Mouse (Mus musculus) hindbrain, embryonic 10.5 days (tissue): ENCODE data around the gene Mogat1. TPM values are rescaled to one million over a fixed set of nuclear protein-coding genes. Genes with fewer than 3 reads are reported as not detected.
"Not testable (repeated sequence)": the region's sequence is repeated elsewhere in the genome, so short reads cannot be mapped to it uniquely, and the experiment has no call there.

Experiments
- DNase-seq: peaks from one replicate; pipeline ENCODE4 v3.0.0-alpha.2; 2017; ENCODE audit warnings: low spot score
- H3K27ac ChIP-seq: fragments of 300-500 bp; sonication (generic); 2 replicates; pipeline ENCODE4 v1.5.1; 2016; ENCODE audit warnings: mild to moderate bottlenecking, moderate library complexity
- H3K27me3 ChIP-seq: fragments of 300-500 bp; sonication (generic); 2 replicates; pipeline ENCODE4 v1.6.1; 2016; ENCODE audit warnings: mild to moderate bottlenecking; ENCODE audit not compliant: poor library complexity, insufficient read depth, severe bottlenecking
- H3K36me3 ChIP-seq: fragments of 300-500 bp; sonication (generic); 2 replicates; pipeline ENCODE4 v1.6.1; 2016; ENCODE audit warnings: mild to moderate bottlenecking, moderate library complexity
- H3K4me1 ChIP-seq: fragments of 300-500 bp; sonication (generic); replicated peaks from 2 replicates; pipeline ENCODE4 v1.6.1; 2016; ENCODE audit warnings: mild to moderate bottlenecking
- H3K4me3 ChIP-seq: fragments of 300-500 bp; sonication (generic); 2 replicates; pipeline ENCODE4 v1.5.1; 2016; ENCODE audit warnings: mild to moderate bottlenecking, moderate library complexity
- H3K9me3 ChIP-seq: fragments of 300-500 bp; sonication (generic); 2 replicates; pipeline ENCODE4 v1.6.1; 2016; ENCODE audit warnings: mild to moderate bottlenecking, moderate library complexity
- WGBS: fragments of 180-500 bp; shearing (Covaris S2); methylation state at CpG from one replicate; pipeline ENCODE4 v1.1.7; 2016; 5-methylcytosine and 5-hydroxymethylcytosine counted together
- polyA plus RNA-seq: library from polyadenylated mRNA; unstranded; fragments of >200 nt; fragmentation: Nextera tagmentation; extraction: Ambion mirVana; gene quantifications from 2 replicates; pipeline ENCODE4 v1.2.1, GENCODE M21; 2016

Mogat1 gene
- 1.0 TPM in 1 of 2 replicates, not detected in the other for polyA plus RNA-seq

DNA sequence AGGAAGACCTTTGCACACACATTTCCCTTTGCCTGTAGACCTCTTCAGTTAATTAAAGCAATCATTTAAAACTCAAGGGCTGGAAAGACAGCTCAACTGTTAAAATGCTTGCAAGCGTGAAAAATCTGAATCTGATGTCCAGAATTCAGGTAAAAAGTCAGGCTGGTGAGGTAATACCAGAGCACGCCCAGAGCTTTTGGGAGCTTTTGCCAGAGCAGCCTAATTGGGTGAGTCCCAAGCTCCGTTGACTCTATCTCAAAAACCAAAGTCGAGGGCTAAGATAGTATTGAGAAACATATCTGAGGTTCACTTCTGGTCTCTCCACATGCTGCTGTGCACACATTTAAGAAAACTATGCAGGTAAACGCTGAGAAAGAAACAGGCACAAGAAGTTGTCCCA is at the start of gene Mogat1:
Gene Mogat1, plus strand, starts transcription at position 130 of the 400 bp plus-strand sequence.
- peak within 1 kb of the TSS; percentile 53 for H3K4me3 ChIP-seq
- no peak for DNase-seq
- no peaks in the 10 kb centered on the region for H3K36me3 ChIP-seq
- H3K27ac ChIP-seq: peak within 1 kb of the TSS; percentile 78
- H3K27me3 ChIP-seq: peaks cover 22% of the 10 kb centered on the region
- H3K4me1 ChIP-seq: peaks cover 9% of the 10 kb centered on the region
- 70% methylated on average over 5 of the region's 5 CpGs for WGBS
- H3K9me3 ChIP-seq: no peaks in the 10 kb centered on the region

DNA sequence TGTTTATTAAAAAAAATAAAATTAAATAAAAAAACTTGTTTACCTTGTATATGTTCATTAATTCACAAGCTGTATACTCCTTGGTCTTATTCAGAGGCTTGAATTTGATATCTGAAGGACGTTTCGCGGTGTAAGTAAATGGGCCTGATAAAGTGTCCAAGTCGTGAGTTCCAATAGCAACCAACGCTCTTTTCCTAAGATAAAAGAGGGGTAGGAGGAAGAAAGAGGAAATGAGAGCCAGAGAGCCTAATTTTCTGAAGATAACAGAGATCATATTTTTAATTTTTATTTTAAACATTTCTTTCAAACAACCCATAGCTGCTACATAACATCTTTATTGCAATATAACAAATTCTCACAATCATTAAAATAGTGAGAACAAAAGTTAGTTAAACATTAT is 38.4 kb upstream of the Mogat1 start:
- no peak overlapping the region for H3K4me3 ChIP-seq
- H3K27ac ChIP-seq: no peak overlapping the region
- H3K4me1 ChIP-seq: no peaks in the 10 kb centered on the region
- peaks cover 84% of the 10 kb centered on the region for H3K36me3 ChIP-seq
- H3K9me3 ChIP-seq: no peaks in the 10 kb centered on the region
- WGBS: 96% methylated on average over 5 of the region's 5 CpGs
- no peaks in the 10 kb centered on the region for H3K27me3 ChIP-seq
- no peak for DNase-seq

DNA sequence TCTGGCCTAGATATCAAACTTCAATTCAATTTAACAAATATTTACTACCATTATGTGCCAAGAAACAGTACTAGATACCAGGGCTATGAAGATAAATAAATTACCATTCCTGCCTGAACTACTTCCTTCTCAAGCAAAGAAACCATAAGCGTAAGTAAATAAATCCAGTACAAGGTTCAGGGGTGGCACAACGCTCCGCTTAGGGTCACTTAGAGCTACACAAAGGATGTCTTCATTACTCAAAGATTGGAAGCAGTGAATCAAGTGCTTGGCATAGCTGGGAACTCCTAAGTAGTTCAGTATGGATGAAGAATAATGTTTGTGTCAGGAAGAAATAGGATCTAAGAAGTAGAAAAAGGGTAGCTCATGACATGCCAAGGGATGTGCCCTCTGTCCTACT is 27.4 kb upstream of the Mogat1 start:
- peaks cover 29% of the 10 kb centered on the region for H3K4me1 ChIP-seq
- 92% methylated on average over 3 of the region's 3 CpGs for WGBS
- H3K27me3 ChIP-seq: no peaks in the 10 kb centered on the region
- no peak overlapping the region for H3K27ac ChIP-seq
- no peaks in the 10 kb centered on the region for H3K9me3 ChIP-seq
- H3K36me3 ChIP-seq: peaks cover 27% of the 10 kb centered on the region
- no peak for DNase-seq
- H3K4me3 ChIP-seq: no peak overlapping the region

DNA sequence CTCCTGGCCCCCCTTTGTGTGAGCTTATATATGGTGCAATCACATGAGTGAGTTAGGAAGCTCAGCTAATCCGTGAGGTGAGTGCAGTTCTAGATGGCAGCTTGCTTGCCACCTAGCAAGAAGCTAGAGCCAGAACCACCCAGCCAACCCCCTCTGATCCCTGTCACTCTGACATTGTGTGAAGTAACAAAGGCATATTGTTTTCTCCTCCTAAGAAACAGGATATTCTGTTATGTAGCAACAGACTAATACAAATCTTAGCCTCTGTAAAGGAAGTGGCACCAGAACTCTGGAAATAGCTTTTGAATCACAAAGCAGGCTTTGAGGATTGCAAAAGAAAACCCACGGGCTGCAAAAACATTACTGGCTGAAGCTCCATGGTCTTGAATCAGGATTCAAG is 26.4 kb upstream of the Mogat1 start:
- WGBS: 57% methylated on average over 2 of the region's 2 CpGs

DNA sequence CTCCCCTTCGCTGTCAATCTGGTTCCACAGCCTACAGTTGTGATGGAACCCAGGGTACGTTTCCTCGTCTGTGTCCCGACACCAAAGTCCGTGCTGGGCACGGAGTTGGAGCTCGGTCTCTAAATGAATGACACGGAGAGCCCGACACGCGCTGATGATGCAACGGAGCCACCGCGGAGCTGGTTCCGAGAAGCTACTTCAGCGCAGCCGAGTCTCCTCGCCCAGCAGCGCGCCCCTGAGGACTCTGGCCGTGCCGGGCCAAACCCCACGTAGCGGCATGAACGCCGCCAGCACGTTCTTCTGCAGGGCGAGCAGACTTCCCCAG is 22.4 kb upstream of the Mogat1 start:
- Histone ChIP-seq H3K4me3 (peak overlapping the region; percentile 98), H3K27ac (peak overlapping the region; percentile 98), H3K27me3 (no peaks in the 10 kb centered on the region), H3K4me1 (peaks cover 37% of the 10 kb centered on the region), H3K9me3 (no peaks in the 10 kb centered on the region), H3K36me3 (no peaks in the 10 kb centered on the region; the same call in 1 of the 2 replicates)
- WGBS: under 1% methylated on average over 28 of the region's 28 CpGs
- no peak for DNase-seq

More for the DNA sequence above, 26.4 kb upstream of the Mogat1 start:
- Histone ChIP-seq H3K27me3 (no peaks in the 10 kb centered on the region), H3K36me3 (peaks cover 19% of the 10 kb centered on the region), H3K27ac (no peak overlapping the region), H3K4me1 (peaks cover 30% of the 10 kb centered on the region), H3K9me3 (no peaks in the 10 kb centered on the region), H3K4me3 (no peak overlapping the region)
- DNase-seq: no peak

DNA sequence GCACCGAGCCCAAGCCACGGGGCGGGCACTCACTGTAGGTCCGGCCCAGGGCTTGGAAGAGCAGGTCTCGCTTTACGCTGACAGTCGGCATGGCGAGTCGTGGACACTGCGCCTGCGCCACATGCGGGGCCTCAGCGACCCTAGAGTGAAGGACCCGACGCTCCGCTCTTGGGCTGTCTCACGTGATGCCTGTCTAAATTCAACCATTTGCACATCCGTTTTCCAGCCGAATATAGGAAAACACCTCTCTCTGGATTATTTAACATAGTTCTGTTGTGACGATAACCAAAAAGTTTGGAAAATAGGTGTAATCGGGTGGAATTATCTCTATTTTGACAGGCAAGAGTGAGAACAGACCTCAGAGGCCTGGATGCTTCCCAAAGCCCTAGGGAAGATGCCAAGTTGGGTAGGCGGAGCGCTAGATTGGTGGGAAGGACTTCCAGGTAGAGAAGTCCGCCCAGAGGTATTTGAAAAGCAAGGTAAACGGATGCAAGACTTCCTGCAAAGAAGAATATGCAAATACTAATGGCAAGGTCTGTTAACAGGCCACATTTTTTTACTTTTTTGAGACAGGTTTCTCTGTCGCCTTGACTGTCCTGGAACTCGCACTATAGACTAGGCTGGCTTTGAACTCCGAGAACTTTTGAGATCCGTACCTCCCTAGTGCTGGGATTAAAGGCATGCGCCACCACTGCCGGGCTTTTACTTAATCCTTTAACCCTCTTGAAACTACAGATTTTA is 21.9 kb upstream of the Mogat1 start, which contains the start of gene Farsb:
Gene Farsb, minus strand, starts transcription at position 146 of the 741 bp plus-strand sequence.
- H3K36me3 ChIP-seq: no peaks in the 10 kb centered on the region; the same call in 1 of the 2 replicates
- H3K4me3 ChIP-seq: peak within 1 kb of the TSS; percentile 98
- no peaks in the 10 kb centered on the region for H3K27me3 ChIP-seq
- peaks cover 37% of the 10 kb centered on the region for H3K4me1 ChIP-seq
- DNase-seq: peak; percentile 89
- under 1% methylated on average over 31 of the region's 31 CpGs for WGBS
- no peaks in the 10 kb centered on the region for H3K9me3 ChIP-seq
- peak within 1 kb of the TSS; percentile 98 for H3K27ac ChIP-seq

DNA sequence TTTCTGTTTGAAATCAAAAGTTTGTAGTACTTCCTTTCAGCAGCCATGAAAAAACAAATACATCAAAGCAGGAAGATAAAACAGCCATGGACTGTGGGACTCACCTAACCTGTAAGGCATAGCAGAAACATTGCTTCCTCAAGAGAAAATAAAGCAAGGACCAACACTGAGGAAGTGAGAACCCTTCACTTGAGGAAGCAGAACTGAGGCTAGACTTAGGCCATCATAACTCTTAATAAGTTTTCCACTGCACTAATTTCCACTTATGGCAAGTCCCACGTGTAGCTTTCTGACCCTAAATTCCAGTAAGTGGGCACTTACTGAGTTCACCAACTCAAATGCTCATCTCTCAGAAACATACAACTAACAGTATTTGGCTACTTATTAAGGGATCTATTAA is 20.6 kb upstream of the Mogat1 start:
- no peak for DNase-seq
- no peaks in the 10 kb centered on the region for H3K9me3 ChIP-seq
- 83% methylated on average over 1 of the region's 1 CpGs for WGBS
- no peak overlapping the region for H3K4me3 ChIP-seq
- H3K27me3 ChIP-seq: no peaks in the 10 kb centered on the region
- peaks cover 30% of the 10 kb centered on the region for H3K4me1 ChIP-seq
- H3K36me3 ChIP-seq: no peaks in the 10 kb centered on the region; the same call in 1 of the 2 replicates
- H3K27ac ChIP-seq: no peak overlapping the region

DNA sequence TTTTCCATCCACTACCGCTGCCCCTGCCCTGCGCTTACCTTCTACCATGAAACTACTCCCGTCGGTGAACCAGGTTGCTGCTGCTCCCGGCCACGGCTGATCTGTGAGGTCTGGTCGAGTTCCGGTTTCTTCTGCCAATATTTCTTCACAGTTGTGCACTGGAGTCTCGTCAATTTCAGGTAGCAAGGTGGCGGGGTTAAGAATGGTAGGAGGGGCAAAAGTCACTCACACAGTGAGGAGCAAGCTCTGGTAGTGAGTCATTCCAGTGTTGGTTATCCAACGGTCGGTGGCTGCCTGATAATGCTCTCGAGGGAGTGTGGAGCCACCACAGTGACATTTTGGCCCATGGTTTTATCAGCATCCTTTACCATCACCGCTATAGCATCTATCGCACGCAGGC is 9.8 kb upstream of the Mogat1 start:
- no peak for DNase-seq
- 94% methylated on average over 16 of the region's 16 CpGs for WGBS
- Histone ChIP-seq H3K27ac (no peak overlapping the region), H3K36me3 (no peaks in the 10 kb centered on the region), H3K27me3 (no peaks in the 10 kb centered on the region), H3K9me3 (no peaks in the 10 kb centered on the region), H3K4me1 (no peaks in the 10 kb centered on the region), H3K4me3 (no peak overlapping the region)

DNA sequence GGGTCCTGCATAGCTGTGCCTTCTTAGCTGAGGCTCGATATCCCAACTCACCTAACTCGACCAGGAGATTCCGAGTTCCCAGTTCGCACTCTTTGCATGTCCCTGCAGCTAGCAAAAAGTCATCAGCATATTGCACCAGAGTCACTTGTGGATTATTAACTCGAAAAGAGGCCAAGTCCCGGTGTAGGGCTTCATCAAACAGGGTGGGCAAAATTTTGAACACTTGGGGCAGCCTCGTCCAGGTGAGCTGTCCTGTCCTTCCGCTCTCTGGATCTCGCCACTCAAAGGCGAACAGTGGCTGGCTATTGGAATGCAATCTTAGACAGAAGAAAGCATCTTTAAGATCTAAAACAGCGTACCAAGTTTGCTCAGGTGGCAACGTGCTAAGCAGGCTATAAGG is 8.9 kb upstream of the Mogat1 start:
- DNase-seq, H3K36me3 ChIP-seq, H3K4me3 ChIP-seq: not testable (repeated sequence)

DNA sequence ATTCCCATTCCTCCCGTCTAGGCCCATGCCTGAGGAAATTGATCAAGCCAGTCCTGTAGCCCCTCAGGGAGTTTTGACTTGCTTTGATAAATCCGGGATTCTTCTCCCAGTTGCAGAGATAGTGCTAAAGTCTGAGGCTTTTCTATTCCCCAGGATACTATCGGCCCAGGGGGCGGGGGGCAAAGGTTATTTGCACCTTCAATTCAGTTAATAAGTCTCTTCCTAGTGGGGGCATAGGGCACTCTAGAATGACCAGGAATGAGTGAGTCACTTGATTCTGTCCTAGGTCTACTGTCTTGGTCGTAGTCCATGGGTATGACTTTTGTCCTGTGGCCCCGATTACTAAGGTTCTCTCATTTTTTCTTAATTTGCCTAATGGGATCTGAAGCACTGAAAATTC is 8.3 kb upstream of the Mogat1 start:
- no peaks in the 10 kb centered on the region for H3K36me3 ChIP-seq
- no peaks in the 10 kb centered on the region for H3K27me3 ChIP-seq
- no peak for DNase-seq
- 90% methylated on average over 6 of the region's 6 CpGs for WGBS
- no peak overlapping the region for H3K4me3 ChIP-seq
- H3K9me3 ChIP-seq: no peaks in the 10 kb centered on the region
- H3K4me1 ChIP-seq: no peaks in the 10 kb centered on the region
- H3K27ac ChIP-seq: no peak overlapping the region

More for the DNA sequence above, 8.9 kb upstream of the Mogat1 start:
- H3K4me1 ChIP-seq, H3K9me3 ChIP-seq, H3K27me3 ChIP-seq, H3K27ac ChIP-seq: not testable (repeated sequence)
- 92% methylated on average over 12 of the region's 12 CpGs for WGBS

DNA sequence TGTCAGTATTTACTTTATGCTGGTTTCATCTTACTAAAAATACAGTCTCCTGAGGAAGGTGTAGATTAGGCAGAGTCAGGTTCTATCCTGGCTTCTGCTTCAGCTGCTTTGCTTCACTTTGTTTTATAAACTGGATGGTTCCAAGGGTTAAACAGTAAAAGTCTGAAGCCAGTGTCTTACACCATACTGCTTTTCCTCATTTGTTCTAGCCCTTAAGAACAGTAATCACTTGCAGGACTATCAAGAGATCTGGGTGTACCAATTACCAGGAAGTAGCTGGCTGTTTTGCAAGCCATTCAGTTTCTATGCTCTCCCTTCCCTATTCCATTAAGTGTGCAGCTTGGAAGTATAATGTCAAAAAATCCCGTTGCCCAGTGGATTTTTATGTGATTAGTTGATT is 3.7 kb upstream of the Mogat1 start:
- WGBS: 68% methylated on average over 1 of the region's 1 CpGs
- Histone ChIP-seq H3K9me3 (no peaks in the 10 kb centered on the region), H3K36me3 (no peaks in the 10 kb centered on the region), H3K4me3 (no peak overlapping the region), H3K27me3 (peaks cover 21% of the 10 kb centered on the region), H3K4me1 (peaks cover 9% of the 10 kb centered on the region), H3K27ac (no peak overlapping the region)
- DNase-seq: no peak

DNA sequence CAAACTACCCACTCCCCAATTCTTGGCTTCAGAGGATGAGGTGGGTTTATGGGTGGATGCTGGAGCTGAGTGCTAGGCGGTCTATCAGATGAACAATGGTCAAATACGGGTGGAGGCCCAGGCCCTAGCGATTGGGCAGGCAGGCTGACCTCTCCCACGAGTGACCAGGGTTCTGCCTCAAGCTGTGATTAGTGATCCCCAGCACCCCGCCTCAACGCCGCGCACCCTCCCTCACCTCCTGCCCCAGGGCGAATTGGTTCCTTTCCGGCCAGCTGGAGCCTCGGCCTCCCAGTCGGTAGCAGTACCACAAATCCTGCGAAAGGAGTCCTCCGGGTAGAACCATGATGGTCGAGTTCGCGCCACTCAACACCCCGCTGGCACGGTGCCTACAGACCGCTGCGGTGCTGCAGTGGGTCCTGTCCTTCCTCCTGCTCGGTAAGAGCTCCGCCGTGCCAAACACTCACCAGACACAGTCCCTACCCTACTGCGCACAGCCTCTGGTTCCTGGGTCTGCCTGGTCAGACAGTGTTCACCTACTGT is 900 bp downstream of the Mogat1 start, which contains the start of gene BC035947:
Gene BC035947, minus strand, starts transcription at position 538 of the 540 bp plus-strand sequence.
- Histone ChIP-seq H3K36me3 (no peaks in the 10 kb centered on the region), H3K27ac (peak within 1 kb of the TSS; percentile 78), H3K9me3 (no peaks in the 10 kb centered on the region), H3K4me3 (peak within 1 kb of the TSS; percentile 53), H3K4me1 (peaks cover 9% of the 10 kb centered on the region), H3K27me3 (peaks cover 22% of the 10 kb centered on the region)
- 3% methylated on average over 25 of the region's 25 CpGs for WGBS
- DNase-seq: peak; percentile 42

DNA sequence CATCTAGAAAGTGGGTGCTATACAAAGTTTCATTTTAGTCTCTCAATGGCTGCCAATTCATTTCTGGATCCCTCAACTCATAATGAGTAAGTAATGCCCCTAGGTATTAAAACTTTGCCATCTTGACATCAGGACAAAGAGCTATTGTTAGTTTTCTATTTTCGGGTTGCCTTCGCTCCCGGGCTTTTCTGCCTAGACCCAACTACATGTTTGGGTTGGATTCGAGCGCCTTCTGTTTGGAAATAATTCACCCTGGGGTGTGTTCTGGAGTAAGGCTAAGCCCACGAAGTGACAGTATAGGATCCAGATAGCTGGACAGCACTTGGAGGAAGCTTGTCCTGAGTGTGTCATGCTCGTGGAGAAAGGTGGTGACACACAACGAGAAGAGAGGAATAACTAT is 2.0 kb downstream of the Mogat1 start:
- H3K27ac ChIP-seq: no peak overlapping the region
- H3K27me3 ChIP-seq: peaks cover 22% of the 10 kb centered on the region
- peaks cover 9% of the 10 kb centered on the region for H3K4me1 ChIP-seq
- 77% methylated on average over 8 of the region's 8 CpGs for WGBS
- no peak overlapping the region for H3K4me3 ChIP-seq
- no peak for DNase-seq
- no peaks in the 10 kb centered on the region for H3K9me3 ChIP-seq
- no peaks in the 10 kb centered on the region for H3K36me3 ChIP-seq
